Mouse (Mus musculus): ENCODE measurements at regions not wholly inside any gene's neighbourhood (a gene's known extent, or its start where the extent isn't known, plus 50 kb on each side); places are given as distances from the start of the nearest gene placed in this dataset.

- Histone ChIP-seq H3K4me3 (replicated peaks) (no peak overlapping the region), H3K36me3 (no peaks in the 10 kb centered on the region), H3K9me3 (replicated peaks) (no peaks in the 10 kb centered on the region), H3K27ac (replicated peaks) (no peak overlapping the region), H3K27me3 (replicated peaks) (0 out of 2 replicates have a peak, but pooled peaks cover 11% of the 10 kb centered on the region), H3K4me2 (no peak overlapping the region), H3K9ac (replicated peaks) (no peak overlapping the region), H3K4me1 (peaks cover 9% of the 10 kb centered on the region; the same call in 1 of the 2 replicates)
- no peak for ATAC-seq (ENCODE audit: low FRiP score)
- WGBS, result 74% methylated on average over 2 of the region's 2 CpGs
Measured at GRCm38 (mm10) chr4:84060187-84060586, 534.8 kb downstream of the Ccdc171 start.

DNA sequence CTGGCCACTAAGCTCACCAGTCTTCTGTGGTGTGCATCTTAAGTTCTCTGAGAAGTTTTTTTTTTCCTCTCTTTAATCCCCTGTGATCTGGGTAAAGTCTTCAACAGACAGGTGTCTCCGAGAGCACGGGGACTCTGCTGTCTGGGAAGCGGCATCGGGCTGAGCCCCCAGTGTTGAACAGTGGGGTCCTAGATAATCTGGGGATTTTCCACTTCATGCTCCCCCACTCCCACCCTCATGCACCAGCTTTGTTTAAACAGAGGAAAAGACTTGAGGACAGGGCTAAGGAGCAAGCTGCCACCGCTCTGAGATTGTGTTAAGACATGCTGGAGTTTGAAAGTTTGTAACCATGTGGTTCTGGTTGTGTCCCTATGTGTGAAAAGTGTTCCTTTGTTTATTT lies 538.4 kb downstream of the Ccdc171 start:
- H3K27ac ChIP-seq (replicated peaks), result no peak overlapping the region
- WGBS, result 87% methylated on average over 5 of the region's 5 CpGs
- ATAC-seq (ENCODE audit: low FRiP score), result no peak
- H3K9me3 ChIP-seq (replicated peaks), result no peaks in the 10 kb centered on the region
- no peaks in the 10 kb centered on the region for H3K36me3 ChIP-seq
- H3K4me2 ChIP-seq, result no peak overlapping the region
- 0 out of 2 replicates have a peak, but pooled peaks cover 11% of the 10 kb centered on the region for H3K27me3 ChIP-seq (replicated peaks)
- no peak overlapping the region for H3K4me3 ChIP-seq (replicated peaks)
- peaks cover 12% of the 10 kb centered on the region; the same call in 1 of the 2 replicates for H3K4me1 ChIP-seq
- no peak overlapping the region for H3K9ac ChIP-seq (replicated peaks)

DNA sequence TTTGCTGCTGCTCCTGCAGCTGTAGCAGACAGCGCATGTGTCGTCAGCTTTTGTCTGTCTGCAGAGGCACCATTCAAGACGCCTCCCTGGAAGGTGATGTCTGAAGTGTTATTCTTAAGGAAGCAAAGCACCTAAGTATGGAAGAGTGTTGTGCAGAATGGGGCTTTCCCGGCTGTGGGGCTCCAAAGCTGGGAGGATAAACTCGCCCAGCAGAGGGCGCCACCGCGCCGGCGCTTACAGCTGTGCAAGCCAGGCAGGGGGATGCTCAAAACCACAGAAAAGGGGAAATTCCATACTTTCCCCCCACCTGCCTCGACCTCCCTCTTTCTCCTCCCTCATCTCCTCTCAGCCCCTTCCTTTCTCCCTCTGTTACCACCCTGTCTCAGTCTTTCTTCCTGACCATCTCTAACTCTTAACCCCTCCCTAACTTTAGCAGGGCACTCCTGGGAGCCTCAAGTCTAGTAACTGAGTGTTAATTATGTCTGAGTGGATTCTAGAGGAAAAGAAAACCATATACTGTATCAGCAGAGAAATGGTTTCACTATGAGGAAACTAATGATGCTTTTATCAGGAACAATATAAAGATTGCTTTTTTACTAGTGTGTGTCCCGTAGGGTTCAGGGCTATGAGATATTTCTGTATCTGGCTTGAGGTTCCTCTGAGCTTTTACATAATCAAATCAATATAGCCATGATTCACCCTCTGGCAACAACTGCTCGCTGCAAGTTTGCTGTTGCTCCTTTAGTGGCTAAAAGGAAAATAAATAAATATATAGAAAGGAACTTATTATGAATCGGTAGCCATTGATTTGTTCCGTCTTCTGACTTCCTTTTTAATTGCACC lies 539.5 kb downstream of the Ccdc171 start:
- whole genome bisulfite sequencing, result 21% methylated on average over 15 of the region's 15 CpGs
- no peaks in the 10 kb centered on the region for H3K9me3 ChIP-seq (replicated peaks)
- peak; percentile 81; the same call in 1 of the 2 replicates for ATAC-seq (ENCODE audit: low FRiP score)

GRCm38 (mm10) chr4:84065457-84066124 lies 540.2 kb downstream of the Ccdc171 start:
- H3K4me2 ChIP-seq, result no peak overlapping the region
- no peaks in the 10 kb centered on the region for H3K9me3 ChIP-seq (replicated peaks)
- no peak for ATAC-seq (ENCODE audit: low FRiP score)
- no peak overlapping the region for H3K4me3 ChIP-seq (replicated peaks)
- WGBS, result 64% methylated on average over 12 of the region's 12 CpGs
- H3K4me1 ChIP-seq, result peaks cover 24% of the 10 kb centered on the region
- 0 out of 2 replicates have a peak, but pooled peaks cover 9% of the 10 kb centered on the region for H3K27me3 ChIP-seq (replicated peaks)
- no peaks in the 10 kb centered on the region for H3K36me3 ChIP-seq
- H3K9ac ChIP-seq (replicated peaks), result no peak overlapping the region
- no peak overlapping the region for H3K27ac ChIP-seq (replicated peaks)

More for the DNA sequence above, 539.5 kb downstream of the Ccdc171 start:
- H3K4me3 ChIP-seq (replicated peaks), result no peak overlapping the region
- H3K27me3 ChIP-seq (replicated peaks), result 0 out of 2 replicates have a peak, but pooled peaks cover 11% of the 10 kb centered on the region
- peak overlapping the region; percentile 33 for H3K4me2 ChIP-seq
- peaks cover 18% of the 10 kb centered on the region for H3K4me1 ChIP-seq
- no peak overlapping the region for H3K9ac ChIP-seq (replicated peaks)
- no peaks in the 10 kb centered on the region for H3K36me3 ChIP-seq
- no peak overlapping the region for H3K27ac ChIP-seq (replicated peaks)

GRCm38 (mm10) chr4:84067931-84068575 lies 542.7 kb downstream of the Ccdc171 start:
- Histone ChIP-seq H3K27ac (replicated peaks) (no peak overlapping the region), H3K4me3 (replicated peaks) (no peak overlapping the region), H3K4me2 (no peak overlapping the region), H3K4me1 (peaks cover 33% of the 10 kb centered on the region), H3K9me3 (replicated peaks) (no peaks in the 10 kb centered on the region), H3K36me3 (no peaks in the 10 kb centered on the region), H3K9ac (replicated peaks) (no peak overlapping the region), H3K27me3 (replicated peaks) (no peaks in the 10 kb centered on the region)
- WGBS, result 80% methylated on average over 14 of the region's 14 CpGs
- no peak for ATAC-seq (ENCODE audit: low FRiP score)

DNA sequence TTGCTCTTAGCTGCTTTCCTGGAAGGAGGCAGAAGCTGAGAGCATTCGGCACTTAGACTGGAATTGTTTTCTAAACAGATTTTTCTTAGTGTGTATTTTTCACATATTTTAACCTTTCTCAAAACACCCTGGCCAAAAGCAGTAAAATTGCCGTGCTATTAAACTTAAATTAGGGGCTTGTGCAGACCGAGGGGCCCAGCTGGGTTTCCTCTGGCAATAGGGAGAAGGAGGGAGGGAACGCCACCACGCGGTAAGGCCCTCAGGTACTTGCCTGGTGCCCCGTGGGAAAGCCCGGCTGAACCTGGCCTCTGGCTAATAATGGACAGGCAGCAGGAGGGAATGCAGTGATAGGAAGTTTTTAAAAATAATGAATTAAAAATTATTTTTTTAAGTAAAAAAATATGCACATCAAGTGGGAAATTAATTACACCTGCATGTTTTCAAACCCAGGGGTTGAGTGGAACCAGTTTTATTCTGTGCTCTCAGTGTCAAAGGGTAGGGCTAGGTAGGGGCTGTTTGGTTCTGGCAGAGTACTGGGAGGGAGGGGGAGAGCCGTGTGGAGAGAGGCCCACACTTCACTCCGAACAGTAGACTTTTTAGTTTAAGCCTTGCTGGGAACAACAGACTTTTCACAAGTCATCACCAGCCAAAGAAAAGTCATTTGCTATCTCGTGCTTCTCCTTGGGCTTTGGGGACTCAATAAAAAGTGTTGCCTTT lies 543.8 kb downstream of the Ccdc171 start:
- ATAC-seq (ENCODE audit: low FRiP score), result no peak
- H3K27ac ChIP-seq (replicated peaks), result no peak overlapping the region

DNA sequence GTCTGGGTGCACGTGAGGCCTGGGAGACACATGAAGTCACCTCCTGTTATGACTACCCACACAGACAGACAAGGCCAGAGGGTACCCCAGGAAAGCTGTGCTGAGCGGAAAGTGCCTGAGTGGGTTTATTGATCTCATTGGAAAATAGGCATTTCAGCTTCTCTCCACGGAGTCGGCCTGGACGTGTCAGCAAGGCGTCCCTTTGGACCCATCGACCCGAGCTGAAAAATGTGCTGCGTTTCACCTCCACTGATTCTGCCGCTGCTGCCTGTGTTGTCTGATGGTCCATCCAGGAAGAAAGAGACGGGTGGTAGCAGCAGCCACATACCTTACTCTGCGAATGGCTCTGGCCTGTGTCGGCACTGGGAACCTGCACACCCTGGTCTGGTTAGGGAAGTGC lies 544.3 kb downstream of the Ccdc171 start:
- no peak for ATAC-seq (ENCODE audit: low FRiP score)
- no peak overlapping the region for H3K27ac ChIP-seq (replicated peaks)
- 61% methylated on average over 13 of the region's 13 CpGs for WGBS
- H3K36me3 ChIP-seq, result no peaks in the 10 kb centered on the region
- H3K4me1 ChIP-seq, result peaks cover 27% of the 10 kb centered on the region
- H3K4me3 ChIP-seq (replicated peaks), result no peak overlapping the region
- H3K4me2 ChIP-seq, result no peak overlapping the region
- H3K27me3 ChIP-seq (replicated peaks), result no peaks in the 10 kb centered on the region
- H3K9ac ChIP-seq (replicated peaks), result no peak overlapping the region
- H3K9me3 ChIP-seq (replicated peaks), result no peaks in the 10 kb centered on the region

More for the DNA sequence above, 543.8 kb downstream of the Ccdc171 start:
- Histone ChIP-seq H3K4me1 (peaks cover 33% of the 10 kb centered on the region), H3K27me3 (replicated peaks) (no peaks in the 10 kb centered on the region), H3K9ac (replicated peaks) (no peak overlapping the region), H3K4me3 (replicated peaks) (no peak overlapping the region), H3K36me3 (no peaks in the 10 kb centered on the region), H3K4me2 (no peak overlapping the region), H3K9me3 (replicated peaks) (no peaks in the 10 kb centered on the region)
- 22% methylated on average over 11 of the region's 11 CpGs for WGBS

GRCm38 (mm10) chr4:84070089-84070488 lies 544.7 kb downstream of the Ccdc171 start:
- no peaks in the 10 kb centered on the region for H3K36me3 ChIP-seq
- no peak overlapping the region for H3K27ac ChIP-seq (replicated peaks)
- no peak overlapping the region for H3K9ac ChIP-seq (replicated peaks)
- H3K27me3 ChIP-seq (replicated peaks), result no peaks in the 10 kb centered on the region
- no peak overlapping the region for H3K4me3 ChIP-seq (replicated peaks)
- ATAC-seq (ENCODE audit: low FRiP score), result no peak
- WGBS, result 71% methylated on average over 4 of the region's 4 CpGs
- H3K4me2 ChIP-seq, result no peak overlapping the region
- peaks cover 24% of the 10 kb centered on the region for H3K4me1 ChIP-seq
- H3K9me3 ChIP-seq (replicated peaks), result no peaks in the 10 kb centered on the region; the same call in 1 of the 2 replicates

DNA sequence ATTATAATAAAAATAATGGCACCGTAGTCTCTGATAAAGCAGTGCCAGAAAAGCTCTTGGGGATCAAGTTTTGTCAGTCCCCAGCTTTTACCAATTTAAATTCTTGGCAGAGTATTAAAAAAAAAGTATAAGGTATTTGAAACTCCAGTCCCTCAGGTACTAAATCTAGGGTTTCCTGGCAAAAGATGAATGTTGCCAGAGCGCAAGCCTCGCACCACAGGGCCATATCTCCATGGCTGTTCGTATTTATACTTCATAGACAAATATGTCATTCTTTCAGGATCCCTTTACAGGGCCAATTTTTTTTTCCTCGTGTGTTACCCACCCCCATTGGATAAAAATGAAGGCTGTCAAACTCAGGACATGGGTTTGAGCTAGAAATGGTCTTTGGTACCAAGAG lies 546.8 kb downstream of the Ccdc171 start:
- no peaks in the 10 kb centered on the region; the same call in 1 of the 2 replicates for H3K9me3 ChIP-seq (replicated peaks)
- no peak overlapping the region for H3K4me2 ChIP-seq
- no peak overlapping the region for H3K4me3 ChIP-seq (replicated peaks)
- H3K4me1 ChIP-seq, result peaks cover 21% of the 10 kb centered on the region
- no peaks in the 10 kb centered on the region for H3K27me3 ChIP-seq (replicated peaks)
- no peaks in the 10 kb centered on the region for H3K36me3 ChIP-seq
- no peak for ATAC-seq (ENCODE audit: low FRiP score)
- no peak overlapping the region for H3K9ac ChIP-seq (replicated peaks)
- H3K27ac ChIP-seq (replicated peaks), result no peak overlapping the region
- 92% methylated on average over 5 of the region's 5 CpGs for WGBS

- Histone ChIP-seq H3K9ac (replicated peaks) (no peak overlapping the region), H3K4me3 (replicated peaks) (no peak overlapping the region), H3K9me3 (replicated peaks) (no peaks in the 10 kb centered on the region; the same call in 1 of the 2 replicates), H3K36me3 (no peaks in the 10 kb centered on the region), H3K27ac (replicated peaks) (no peak overlapping the region), H3K4me2 (no peak overlapping the region), H3K4me1 (no peaks in the 10 kb centered on the region), H3K27me3 (replicated peaks) (0 out of 2 replicates have a peak, but pooled peaks cover 3% of the 10 kb centered on the region)
- ATAC-seq (ENCODE audit: low FRiP score), result no peak
- WGBS, result 96% methylated on average over 1 of the region's 1 CpGs
Measured at GRCm38 (mm10) chr4:84076526-84076925, 551.2 kb downstream of the Ccdc171 start.

GRCm38 (mm10) chr4:84079516-84079915 lies 554.2 kb downstream of the Ccdc171 start:
- H3K27ac ChIP-seq (replicated peaks), result no peak overlapping the region
- no peak overlapping the region for H3K4me3 ChIP-seq (replicated peaks)
- H3K36me3 ChIP-seq, result no peaks in the 10 kb centered on the region
- no peaks in the 10 kb centered on the region; the same call in 1 of the 2 replicates for H3K9me3 ChIP-seq (replicated peaks)
- H3K4me2 ChIP-seq, result no peak overlapping the region
- no peak for ATAC-seq (ENCODE audit: low FRiP score)
- H3K27me3 ChIP-seq (replicated peaks), result 0 out of 2 replicates have a peak, but pooled peaks cover 3% of the 10 kb centered on the region
- no peak overlapping the region for H3K9ac ChIP-seq (replicated peaks)
- no peaks in the 10 kb centered on the region for H3K4me1 ChIP-seq
- 79% methylated on average over 2 of the region's 2 CpGs for WGBS

All from neural tube, embryonic 15.5 days (tissue).